Mouse (Mus musculus) ES-E14 (cell line): ENCODE results near the gene Actl10.

ENCODE experiments used
- HCFC1 ChIP-seq: IDR thresholded peaks from 2 replicates; pipeline ENCODE4 v1.6.1; 2012; ENCODE audit warnings: low read length, inconsistent platforms, borderline replicate concordance; ENCODE audit not compliant: insufficient read depth
- ZC3H11A ChIP-seq: IDR thresholded peaks from 2 replicates; pipeline ENCODE4 v1.6.1; 2012; ENCODE audit warnings: low read depth, mild to moderate bottlenecking, inconsistent platforms, low read length, borderline replicate concordance

DNA sequence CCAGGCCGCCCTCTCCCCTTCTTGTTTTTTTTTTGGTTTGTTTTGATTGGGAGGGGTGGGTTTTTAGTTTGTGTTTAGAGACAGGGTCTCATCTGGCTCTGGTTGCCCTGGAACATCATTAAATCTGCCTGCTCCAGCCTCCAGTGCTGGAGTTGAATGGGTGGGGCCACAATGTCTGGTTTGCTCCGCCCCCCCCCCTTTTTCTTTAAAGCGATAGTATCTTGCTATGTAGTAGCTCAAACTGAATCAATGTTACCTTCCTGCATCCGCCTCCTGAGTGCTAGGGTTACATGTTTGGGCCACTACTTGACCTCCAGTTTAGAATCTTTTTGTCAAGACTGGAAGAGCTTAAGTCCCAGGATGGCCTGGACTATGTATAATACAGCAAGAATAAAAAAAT lies 19.7 kb downstream of the Actl10 start:
- TF ChIP-seq HCFC1 (no peak), ZC3H11A (no peak)
